Mouse (Mus musculus) MEL (cell line): Measurements from ENCODE around the gene Pgam5. TPM values are rescaled to one million over a fixed set of nuclear protein-coding genes. Genes with fewer than 3 reads are reported as not detected.
A peak's percentile ranks its signal among the peaks of the same experiment; 100 is the strongest.

Experiments
- DNase-seq: peaks from one replicate; pipeline ENCODE4 v3.0.0; 2011; ENCODE audit warnings: low read depth, low spot score
- H3K27ac ChIP-seq: 2 replicates; pipeline ENCODE4 v1.5.1; 2012; ENCODE audit warnings: low read depth, mild to moderate bottlenecking, control low read depth, low read length, moderate library complexity; ENCODE audit not compliant: control insufficient read depth
- H3K27me3 ChIP-seq, 2 experiments: fragments of 150-350 bp in 1 of 2; sonication (generic) in 1 of 2; 2 replicates each; pipeline ENCODE4 v1.6.1; 2012; ENCODE audit warnings: low read length in 2 of 2, mild to moderate bottlenecking in 2 of 2, improper control_type of control experiment in 1 of 2, moderate library complexity in 1 of 2; ENCODE audit not compliant: insufficient read depth in 2 of 2, control insufficient read depth in 1 of 2
- H3K36me3 ChIP-seq, 2 experiments: 2 replicates each; pipeline ENCODE4 v1.6.1; 2012 to 2014; ENCODE audit warnings: low read length in 2 of 2, improper control_type of control experiment in 1 of 2, inconsistent platforms in 1 of 2, mild to moderate bottlenecking in 1 of 2; ENCODE audit not compliant: insufficient read depth in 2 of 2, control insufficient read depth in 1 of 2
- H3K4me1 ChIP-seq, 2 experiments: fragments of 150-350 bp in 1 of 2; sonication (generic) in 1 of 2; 2 replicates each; pipeline ENCODE4 v1.6.1; 2012; ENCODE audit warnings: low read length in 2 of 2, improper control_type of control experiment in 1 of 2, mild to moderate bottlenecking in 1 of 2; ENCODE audit not compliant: insufficient read depth in 2 of 2, control insufficient read depth in 1 of 2
- H3K4me3 ChIP-seq, 2 experiments: fragments of 150-350 bp in 1 of 2; sonication (generic) in 1 of 2; 2 replicates each; pipeline ENCODE4 v1.5.1; 2012; ENCODE audit warnings: low read depth in 2 of 2, low read length in 2 of 2, mild to moderate bottlenecking in 2 of 2, moderate library complexity in 2 of 2, control low read depth in 1 of 2, improper control_type of control experiment in 1 of 2; ENCODE audit not compliant: control insufficient read depth in 1 of 2, insufficient read depth in 1 of 2
- H3K79me2 ChIP-seq: 2 replicates; pipeline ENCODE4 v1.6.1; 2012; ENCODE audit warnings: mild to moderate bottlenecking, low read length, moderate library complexity; ENCODE audit not compliant: control insufficient read depth, poor library complexity, insufficient read depth
- H3K9ac ChIP-seq: 2 replicates; pipeline ENCODE4 v1.6.1; 2012; ENCODE audit warnings: low read depth, mild to moderate bottlenecking, control low read depth, low read length, moderate library complexity; ENCODE audit not compliant: control insufficient read depth, poor library complexity, severe bottlenecking
- H3K9me3 ChIP-seq: fragments of 150-350 bp; sonication (generic); replicated peaks from 2 replicates; pipeline ENCODE4 v1.6.1; 2012; ENCODE audit warnings: mild to moderate bottlenecking, low read length, improper control_type of control experiment, moderate library complexity; ENCODE audit not compliant: insufficient read depth
- BHLHE40 ChIP-seq: IDR thresholded peaks from 2 replicates; pipeline ENCODE4 v1.6.1; 2012; ENCODE audit warnings: low read depth, mild to moderate bottlenecking, inconsistent platforms, low read length, improper control_type of control experiment, borderline replicate concordance
- CHD1 ChIP-seq: IDR thresholded peaks from 2 replicates; pipeline ENCODE4 v1.6.1; 2012; ENCODE audit warnings: low read depth, mild to moderate bottlenecking, inconsistent platforms, low read length, improper control_type of control experiment
- CHD2 ChIP-seq: IDR thresholded peaks from 2 replicates; pipeline ENCODE4 v1.6.1; 2011; ENCODE audit warnings: low read length, improper control_type of control experiment
- CTCF ChIP-seq, 3 experiments: IDR thresholded peaks in 2 of 3; conservative IDR thresholded peaks in 1 of 3; 2 replicates each; pipeline ENCODE4 v1.5.1; 2011 to 2012; ENCODE audit warnings: low read length in 3 of 3, low read depth in 2 of 3, mild to moderate bottlenecking in 2 of 3, improper control_type of control experiment in 1 of 3, inconsistent platforms in 1 of 3, mixed read lengths in 1 of 3, moderate library complexity in 1 of 3; ENCODE audit not compliant: control insufficient read depth in 1 of 3, insufficient read depth in 1 of 3, poor library complexity in 1 of 3, severe bottlenecking in 1 of 3
- E2F4 ChIP-seq: IDR thresholded peaks from 2 replicates; pipeline ENCODE4 v1.6.1; 2011; ENCODE audit warnings: low read depth, low read length, improper control_type of control experiment, borderline replicate concordance
- ELF1 ChIP-seq: IDR thresholded peaks from 2 replicates; pipeline ENCODE4 v1.6.1; 2014; ENCODE audit warnings: low read depth, mild to moderate bottlenecking, inconsistent platforms, low read length, improper control_type of control experiment, moderate library complexity
- EP300 ChIP-seq, 2 experiments: IDR thresholded peaks; 2 replicates each; pipeline ENCODE4 v1.6.1; 2011; ENCODE audit warnings: improper control_type of control experiment in 2 of 2, low read length in 2 of 2, low read depth in 1 of 2, mild to moderate bottlenecking in 1 of 2
- ETS1 ChIP-seq: IDR thresholded peaks from 2 replicates; pipeline ENCODE4 v1.6.1; 2012; ENCODE audit warnings: low read depth, mild to moderate bottlenecking, inconsistent platforms, low read length, improper control_type of control experiment, moderate library complexity
- GABPA ChIP-seq: IDR thresholded peaks from 2 replicates; pipeline ENCODE4 v1.6.1; 2012; ENCODE audit warnings: low read depth, mild to moderate bottlenecking, inconsistent platforms, low read length, improper control_type of control experiment, moderate library complexity
- GATA1 ChIP-seq: IDR thresholded peaks from 2 replicates; pipeline ENCODE4 v1.6.1; 2011; ENCODE audit warnings: low read depth, low read length, improper control_type of control experiment
- HCFC1 ChIP-seq: IDR thresholded peaks from 2 replicates; pipeline ENCODE4 v1.6.1; 2012; ENCODE audit warnings: low read depth, mild to moderate bottlenecking, inconsistent platforms, low read length, improper control_type of control experiment, moderate library complexity
- MYB ChIP-seq: IDR thresholded peaks from 2 replicates; pipeline ENCODE4 v1.6.1; 2011; ENCODE audit warnings: mild to moderate bottlenecking, low read depth, low read length, improper control_type of control experiment
- MYC ChIP-seq: IDR thresholded peaks from 2 replicates; pipeline ENCODE4 v1.6.1; 2011; ENCODE audit warnings: low read depth, mild to moderate bottlenecking, low read length, improper control_type of control experiment, moderate library complexity
- NRF1 ChIP-seq: IDR thresholded peaks from 2 replicates; pipeline ENCODE4 v1.6.1; 2014; ENCODE audit warnings: low read depth, mild to moderate bottlenecking, inconsistent platforms, low read length, improper control_type of control experiment, moderate library complexity; ENCODE audit not compliant: poor library complexity, insufficient read depth, severe bottlenecking
- POLR2A ChIP-seq, 2 experiments: IDR thresholded peaks; 2 replicates each; pipeline ENCODE4 v1.6.1; 2011 to 2012; ENCODE audit warnings: low read length in 2 of 2, mild to moderate bottlenecking in 2 of 2, control low read depth in 1 of 2, improper control_type of control experiment in 1 of 2, low read depth in 1 of 2, moderate library complexity in 1 of 2; ENCODE audit not compliant: control insufficient read depth in 1 of 2, insufficient read depth in 1 of 2, poor library complexity in 1 of 2
- POLR2AphosphoS2 ChIP-seq: IDR thresholded peaks from 2 replicates; pipeline ENCODE4 v1.6.1; 2011; ENCODE audit warnings: low read length, improper control_type of control experiment
- POLR2AphosphoS5 ChIP-seq: IDR thresholded peaks from 2 replicates; pipeline ENCODE4 v1.6.1; 2012; ENCODE audit warnings: low read depth, borderline replicate concordance, mild to moderate bottlenecking, inconsistent platforms, low read length, moderate library complexity, mixed read lengths
- RCOR1 ChIP-seq: IDR thresholded peaks from 2 replicates; pipeline ENCODE4 v1.6.1; 2012; ENCODE audit warnings: low read depth, mild to moderate bottlenecking, inconsistent platforms, low read length, improper control_type of control experiment
- SIN3A ChIP-seq: IDR thresholded peaks from 2 replicates; pipeline ENCODE4 v1.6.1; 2012; ENCODE audit warnings: low read length, improper control_type of control experiment, inconsistent platforms
- TCF12 ChIP-seq: IDR thresholded peaks from 2 replicates; pipeline ENCODE4 v1.6.1; 2014; ENCODE audit warnings: low read depth, mild to moderate bottlenecking, inconsistent platforms, low read length, improper control_type of control experiment, moderate library complexity
- ZC3H11A ChIP-seq: IDR thresholded peaks from 2 replicates; pipeline ENCODE4 v1.6.1; 2012; ENCODE audit warnings: low read depth, mild to moderate bottlenecking, inconsistent platforms, low read length, improper control_type of control experiment
- polyA plus RNA-seq, 2 experiments: library from polyadenylated mRNA; stranded (reverse) in 1 of 2; unstranded in 1 of 2; fragments of >175 nt in 1 of 2; fragments of >200 nt in 1 of 2; gene quantifications; 2 replicates each; pipeline versions ENCODE4 v1.2.1 to v1.2.4; 2012; ENCODE audit warnings: low replicate concordance in 2 of 2, low read depth in 1 of 2; ENCODE audit not compliant: insufficient read length in 2 of 2, insufficient read depth in 1 of 2, missing spikeins in 1 of 2
- total RNA-seq: library from RNA; depleted of rRNA; stranded (reverse); fragments of 300-350 nt; gene quantifications from 2 replicates; pipeline ENCODE4 v1.2.3, GENCODE M21; 2012

The Pgam5 gene
- total and polyA plus RNA-seq, 3 experiments = 95.8 to 115 TPM; not detected in 1

- TF ChIP-seq ETS1 = no peak
- no peak for TF ChIP-seq BHLHE40
- TF ChIP-seq RCOR1 = peak; percentile 45; the same call in 1 of the 2 replicates
- TF ChIP-seq E2F4 = no peak
- no peak for TF ChIP-seq POLR2AphosphoS5
- TF ChIP-seq CHD2 = no peak
- no peak for TF ChIP-seq CTCF (IDR thresholded peaks at IDR 0.05 in 2 of 3, conservative IDR thresholded peaks at IDR 0.05 in 1 of 3; ENCODE audit: control insufficient read depth in 1 of 3, insufficient read depth in 1 of 3, low read depth in 2 of 3, low read length in 3 of 3, poor library complexity in 1 of 3, severe bottlenecking in 1 of 3)
- TF ChIP-seq MYB = no peak
- no peak for TF ChIP-seq MYC
- TF ChIP-seq NRF1 = no peak
- no peak for TF ChIP-seq HCFC1
- TF ChIP-seq POLR2A (IDR thresholded peaks at IDR 0.05; ENCODE audit: control insufficient read depth in 1 of 2, insufficient read depth in 1 of 2, low read depth in 1 of 2, low read length in 2 of 2, poor library complexity in 1 of 2) = no peak
- peak; percentile 52 for TF ChIP-seq GATA1
- no peak for TF ChIP-seq ZC3H11A
Observed at GRCm38 (mm10) chr5:110281984-110282383, 12.3 kb upstream of the Pgam5 start (continued).

- H3K9ac ChIP-seq = no peak overlapping the region
- H3K27me3 ChIP-seq = no peaks in the 10 kb centered on the region
- TF ChIP-seq MYC (no peak), POLR2AphosphoS2 (no peak), CHD1 (no peak), NRF1 (no peak), MYB (no peak), POLR2A (IDR thresholded peaks at IDR 0.05; ENCODE audit: control insufficient read depth in 1 of 2, insufficient read depth in 1 of 2, low read depth in 1 of 2, low read length in 2 of 2, poor library complexity in 1 of 2) (no peak), ELF1 (no peak), EP300 (IDR thresholded peaks at IDR 0.05; ENCODE audit: low read depth in 1 of 2, low read length in 2 of 2) (no peak), SIN3A (no peak), ETS1 (no peak), TCF12 (no peak), GABPA (no peak)
Observed at GRCm38 (mm10) chr5:110276910-110277309, 7.2 kb upstream of the Pgam5 start.

More at GRCm38 (mm10) chr5:110276910-110277309, 7.2 kb upstream of the Pgam5 start:
- no peak overlapping the region for H3K27ac ChIP-seq
- peaks cover 6 to 18% of the 10 kb centered on the region in 2 experiments for H3K4me1 ChIP-seq
- no peaks in the 10 kb centered on the region for H3K79me2 ChIP-seq
- no peaks in the 10 kb centered on the region for H3K9me3 ChIP-seq
- H3K36me3 ChIP-seq = peaks cover 0 to 24% of the 10 kb centered on the region in 2 experiments; a peak in 2 of 4 replicates
- no peak for DNase-seq
- H3K4me3 ChIP-seq = no peak overlapping the region
